Mouse (Mus musculus) layer of hippocampus, adult 2 months (tissue): ENCODE measurements at regions not wholly inside any gene's neighbourhood (a gene's known extent, or its start where the extent isn't known, plus 50 kb on each side); places are given as distances from the start of the nearest gene placed in this dataset.

ENCODE experiments used
- DNase-seq, 2 experiments: peaks; one replicate each; pipeline ENCODE4 v3.0.0; 2022; ENCODE audit warnings: low spot score in 2 of 2
- H3K27ac ChIP-seq: fragments of 200-600 bp; 2 replicates; pipeline ENCODE4 v1.8.1; 2022
- H3K4me3 ChIP-seq: fragments of 200-600 bp; 2 replicates; pipeline ENCODE4 v1.8.1; 2022; ENCODE audit warnings: mild to moderate bottlenecking
- CTCF ChIP-seq: fragments of 200-600 bp; conservative IDR thresholded peaks from 2 replicates; pipeline ENCODE4 v1.8.1; 2022; ENCODE audit warnings: antibody characterized with exemption, mild to moderate bottlenecking, moderate library complexity

- DNase-seq = no peak
- Histone ChIP-seq H3K27ac (no peak overlapping the region), H3K4me3 (no peak overlapping the region)
- TF ChIP-seq CTCF = no peak
Observed at GRCm38 (mm10) chr14:98505321-98505720, 335.8 kb upstream of the Dach1 start.

- DNase-seq = no peak
- H3K4me3 ChIP-seq = no peak overlapping the region
- TF ChIP-seq CTCF = no peak
- no peak overlapping the region for H3K27ac ChIP-seq
Observed at GRCm38 (mm10) chr14:98477416-98477815, 307.9 kb upstream of the Dach1 start.

- no peak overlapping the region for H3K4me3 ChIP-seq
- H3K27ac ChIP-seq = no peak overlapping the region
- no peak for DNase-seq
- TF ChIP-seq CTCF = no peak
Observed at GRCm38 (mm10) chr14:98471803-98472509, 302.4 kb upstream of the Dach1 start.

GRCm38 (mm10) chr14:98454461-98454860 lies 284.9 kb upstream of the Dach1 start:
- Histone ChIP-seq H3K27ac (no peak overlapping the region), H3K4me3 (no peak overlapping the region)
- TF ChIP-seq CTCF = no peak
- DNase-seq = no peak

- no peak overlapping the region for H3K4me3 ChIP-seq
- H3K27ac ChIP-seq = no peak overlapping the region
- DNase-seq = no peak
- TF ChIP-seq CTCF = no peak
Observed at GRCm38 (mm10) chr14:98452191-98452590, 282.6 kb upstream of the Dach1 start.

GRCm38 (mm10) chr14:98449568-98449967 lies 280.0 kb upstream of the Dach1 start:
- TF ChIP-seq CTCF = no peak
- DNase-seq = no peak
- Histone ChIP-seq H3K4me3 (no peak overlapping the region), H3K27ac (no peak overlapping the region)

GRCm38 (mm10) chr14:98442411-98442810 lies 272.8 kb upstream of the Dach1 start:
- H3K27ac ChIP-seq = no peak overlapping the region
- no peak for TF ChIP-seq CTCF
- DNase-seq = peak; percentile 33 to 48
- H3K4me3 ChIP-seq = no peak overlapping the region

- no peak for TF ChIP-seq CTCF
- no peak overlapping the region for H3K4me3 ChIP-seq
- no peak for DNase-seq
- H3K27ac ChIP-seq = no peak overlapping the region
Observed at GRCm38 (mm10) chr14:98441954-98442353, 272.4 kb upstream of the Dach1 start.

GRCm38 (mm10) chr14:98431959-98432358 lies 262.4 kb upstream of the Dach1 start:
- Histone ChIP-seq H3K27ac (no peak overlapping the region), H3K4me3 (no peak overlapping the region)
- TF ChIP-seq CTCF = no peak
- no peak for DNase-seq

- Histone ChIP-seq H3K4me3 (no peak overlapping the region), H3K27ac (no peak overlapping the region)
- no peak for DNase-seq
- TF ChIP-seq CTCF = no peak
Observed at GRCm38 (mm10) chr14:98417719-98418118, 248.2 kb upstream of the Dach1 start.

- Histone ChIP-seq H3K4me3 (no peak overlapping the region), H3K27ac (no peak overlapping the region)
- TF ChIP-seq CTCF = peak; percentile 58
- DNase-seq = no peak
Observed at GRCm38 (mm10) chr14:98414201-98414600, 244.6 kb upstream of the Dach1 start.

- no peak overlapping the region for H3K27ac ChIP-seq
- TF ChIP-seq CTCF = no peak
- no peak overlapping the region for H3K4me3 ChIP-seq
- no peak for DNase-seq
Observed at GRCm38 (mm10) chr14:98405936-98406635, 236.5 kb upstream of the Dach1 start.

GRCm38 (mm10) chr14:98404026-98404425 lies 234.5 kb upstream of the Dach1 start:
- no peak overlapping the region for H3K27ac ChIP-seq
- no peak for TF ChIP-seq CTCF
- DNase-seq = no peak
- H3K4me3 ChIP-seq = no peak overlapping the region

- Histone ChIP-seq H3K27ac (no peak overlapping the region), H3K4me3 (no peak overlapping the region)
- TF ChIP-seq CTCF = no peak
- DNase-seq = no peak
Observed at GRCm38 (mm10) chr14:98387871-98388270, 218.3 kb upstream of the Dach1 start.
